Mouse (Mus musculus): ENCODE results near the gene Cnnm3.
"Not testable (repeated sequence)": the region's sequence is repeated elsewhere in the genome, so short reads cannot be mapped to it uniquely, and the experiment has no call there.

Cnnm3 gene

GRCm38 (mm10) chr1:36534595-36535058 is 23.0 kb downstream of the Cnnm3 start:
- DNase-seq (ENCODE audit: extremely low read depth, insufficient read length, low spot score) = no peak

GRCm38 (mm10) chr1:36535477-36536396 is 24.1 kb downstream of the Cnnm3 start:
- no peak for DNase-seq (ENCODE audit: extremely low read depth, insufficient read length, low spot score)

GRCm38 (mm10) chr1:36536397-36536728 is 24.7 kb downstream of the Cnnm3 start:
- no peak for DNase-seq (ENCODE audit: extremely low read depth, insufficient read length, low spot score)

- not testable (repeated sequence) for DNase-seq (ENCODE audit: extremely low read depth, insufficient read length, low spot score)
Observed at GRCm38 (mm10) chr1:36536783-36537182, 25.1 kb downstream of the Cnnm3 start, which contains the start of gene Ankrd23. Gene Ankrd23 (minus strand): TSS chr1:36536883.

- DNase-seq (ENCODE audit: extremely low read depth, insufficient read length, low spot score) = no peak
Observed at GRCm38 (mm10) chr1:36538727-36539126, 27.1 kb downstream of the Cnnm3 start.

- no peak for DNase-seq (ENCODE audit: extremely low read depth, insufficient read length, low spot score)
Observed at GRCm38 (mm10) chr1:36539186-36539585, 27.5 kb downstream of the Cnnm3 start, which contains the start of gene Gm42417. Gene Gm42417 (minus strand): TSS chr1:36539429.

GRCm38 (mm10) chr1:36540132-36540531 is 28.5 kb downstream of the Cnnm3 start:
- no peak for DNase-seq (ENCODE audit: extremely low read depth, insufficient read length, low spot score)

GRCm38 (mm10) chr1:36540807-36541206 is 29.1 kb downstream of the Cnnm3 start:
- DNase-seq (ENCODE audit: extremely low read depth, insufficient read length, low spot score) = no peak

- DNase-seq (ENCODE audit: extremely low read depth, insufficient read length, low spot score) = no peak
Observed at GRCm38 (mm10) chr1:36541844-36542243, 30.2 kb downstream of the Cnnm3 start.

GRCm38 (mm10) chr1:36542925-36543324 is 31.3 kb downstream of the Cnnm3 start:
- DNase-seq (ENCODE audit: extremely low read depth, insufficient read length, low spot score) = no peak

GRCm38 (mm10) chr1:36545382-36545781 is 33.7 kb downstream of the Cnnm3 start:
- no peak for DNase-seq (ENCODE audit: extremely low read depth, insufficient read length, low spot score)

GRCm38 (mm10) chr1:36545845-36546600 is 34.4 kb downstream of the Cnnm3 start:
- no peak for DNase-seq (ENCODE audit: extremely low read depth, insufficient read length, low spot score)

GRCm38 (mm10) chr1:36546888-36547471 is 35.3 kb downstream of the Cnnm3 start, which contains the start of gene Ankrd39:
Gene Ankrd39 (minus strand): TSS chr1:36547445.
- peak; percentile 97 for DNase-seq (ENCODE audit: extremely low read depth, insufficient read length, low spot score)

- no peak for DNase-seq (ENCODE audit: extremely low read depth, insufficient read length, low spot score)
Observed at GRCm38 (mm10) chr1:36547981-36548598, 36.4 kb downstream of the Cnnm3 start.

- no peak for DNase-seq (ENCODE audit: extremely low read depth, insufficient read length, low spot score)
Observed at GRCm38 (mm10) chr1:36548771-36549170, 37.1 kb downstream of the Cnnm3 start.

- DNase-seq (ENCODE audit: extremely low read depth, insufficient read length, low spot score) = no peak
Observed at GRCm38 (mm10) chr1:36549491-36549890, 37.8 kb downstream of the Cnnm3 start.

GRCm38 (mm10) chr1:36550075-36550863 is 38.6 kb downstream of the Cnnm3 start:
- DNase-seq (ENCODE audit: extremely low read depth, insufficient read length, low spot score) = no peak

- no peak for DNase-seq (ENCODE audit: extremely low read depth, insufficient read length, low spot score)
Observed at GRCm38 (mm10) chr1:36551904-36552303, 40.2 kb downstream of the Cnnm3 start.

GRCm38 (mm10) chr1:36552506-36552905 is 40.8 kb downstream of the Cnnm3 start:
- no peak for DNase-seq (ENCODE audit: extremely low read depth, insufficient read length, low spot score)
